Mouse (Mus musculus): ENCODE measurements around the gene Kmo.

DNA sequence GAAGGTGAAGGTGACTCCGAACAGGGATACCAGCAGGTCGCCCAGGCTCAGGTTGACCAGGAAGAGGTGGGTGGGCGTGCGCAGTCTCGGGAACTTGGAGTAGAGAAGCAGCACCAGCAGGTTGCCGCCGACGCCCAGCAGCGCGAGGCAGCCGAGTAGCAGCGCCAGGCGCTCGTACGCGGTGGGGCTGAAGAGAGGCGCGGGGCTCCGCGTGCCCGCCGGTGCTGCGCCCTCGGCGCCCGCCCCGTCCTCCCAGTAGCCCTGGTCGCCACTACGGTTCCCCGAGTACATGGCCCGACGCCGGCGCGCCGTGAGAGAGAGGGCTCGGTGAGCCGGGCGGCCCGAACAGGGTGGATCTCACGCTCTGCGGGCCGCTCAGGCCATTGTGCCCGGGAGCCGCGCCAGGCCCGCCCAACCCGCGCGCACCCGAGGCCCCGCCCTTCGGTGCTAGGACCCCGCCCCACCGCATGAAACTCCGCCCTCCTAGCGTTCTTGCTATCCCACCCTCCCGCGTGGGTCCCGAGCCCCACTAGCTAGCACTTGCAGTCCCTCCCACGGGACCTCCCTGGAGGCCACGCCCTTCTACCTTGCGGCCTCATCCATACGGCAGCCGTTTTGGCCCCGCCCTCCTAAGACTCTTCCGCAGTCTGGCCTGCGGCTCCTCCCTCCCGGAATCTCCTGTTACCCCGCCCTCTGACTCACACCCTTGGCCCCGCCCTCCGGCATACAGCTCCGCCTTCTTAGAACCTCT is 72.2 kb downstream of the Kmo start, which contains the start of the genes Opn3 and Chml:
- TF ChIP-seq POLR2A (IDR thresholded peaks at IDR 0.05; ENCODE audit: low read depth, low read length) (peak; percentile 58), CTCF (conservative IDR thresholded peaks at IDR 0.05; ENCODE audit: insufficient read depth, insufficient read length, low read depth, low read length) (no peak)
